ENCODE assay signal across 34 mouse cellular contexts in genomic region chr14:79214660-79215249, GRCm38 (mm10). TPM values are rescaled to one million over a fixed set of nuclear protein-coding genes. Genes with fewer than 3 reads are reported as not detected.
A peak's percentile ranks its signal among the peaks of the same experiment; 100 is the strongest.
DNase-seq lines count a peak whose midpoint lies in the region; ATAC-seq and TF ChIP-seq lines count a peak whose summit lies in the region.
"Had no signal": no experiment of that assay in that cellular context is flagged by ENCODE, and none has a peak within 500 bp of the region (broad histone marks: within the 10 kb centered on the region; RNA-seq: fewer than 3 reads in every experiment).

No protein-coding gene starts in this region.

- peak; percentile 79 for ATAC-seq in lung, postnatal 0 days
- ATAC-seq in common myeloid progenitor, adult 5-6 weeks (replicated peaks; ENCODE audit: low read depth, poor library complexity, severe bottlenecking) = peak; percentile 58
- peak; percentile 34; the same call in 1 of the 2 replicates for ATAC-seq in megakaryocyte-erythroid progenitor cell, adult 5-6 weeks (replicated peaks; ENCODE audit: low FRiP score, low TSS enrichment, poor library complexity, severe bottlenecking)
- ATAC-seq: midbrain, embryonic 16.5 days; Patski had no signal

- TF ChIP-seq EP300 in lung, postnatal 0 days (IDR thresholded peaks at IDR 0.05) = no peak

- H3K4me2 ChIP-seq in lung, postnatal 0 days (replicated peaks; ENCODE audit: low read depth, low read length) = no peak overlapping the region
- H3K4me2 ChIP-seq: forebrain, embryonic 12.5 days; heart, embryonic 13.5 days; hindbrain, embryonic 12.5 days had no signal

- H3K4me1 ChIP-seq in heart, embryonic 10.5 days = 0 out of 2 replicates have a peak, but pooled peaks cover 12% of the 10 kb centered on the region
- H3K4me1 ChIP-seq in lung, postnatal 0 days (ENCODE audit: insufficient read depth, low read depth, low read length) = no peaks in the 10 kb centered on the region
- H3K4me1 ChIP-seq: forebrain, embryonic 12.5 days; hindbrain, embryonic 12.5 days had no signal

- no peak for TF ChIP-seq CTCF in lung, postnatal 0 days (IDR thresholded peaks at IDR 0.05)

- peaks cover 11% of the 10 kb centered on the region; the same call in 1 of the 2 replicates for H3K27me3 ChIP-seq in heart, embryonic 10.5 days (ENCODE audit: insufficient read depth, poor library complexity, severe bottlenecking)
- no peaks in the 10 kb centered on the region for H3K27me3 ChIP-seq in lung, postnatal 0 days (replicated peaks; ENCODE audit: insufficient read depth, low read length)
- H3K27me3 ChIP-seq: forebrain, embryonic 12.5 days; hindbrain, embryonic 12.5 days; Patski had no signal

- H3K27ac ChIP-seq in heart, embryonic 10.5 days = no peak overlapping the region; the same call in 1 of the 2 replicates
- peak overlapping the region; percentile 44; the same call in 1 of the 2 replicates for H3K27ac ChIP-seq in lung, postnatal 0 days (ENCODE audit: low read length)
- H3K27ac ChIP-seq: forebrain, embryonic 12.5 days; heart, embryonic 13.5 days; hindbrain, embryonic 12.5 days; left cerebral cortex, adult 2 months; midbrain, embryonic 10.5 days had no signal

- DNase-seq in heart, adult 11 months = peak; percentile 76
- DNase-seq in heart, embryonic 10.5 days (ENCODE audit: low spot score) = no peak
- DNase-seq in lung, postnatal 0 days (ENCODE audit: low spot score) = peak; percentile 48
- no peak for DNase-seq in lung, postnatal 36 days
- DNase-seq in natural killer cell, adult 2 months (ENCODE audit: low spot score in 2 of 2) = no peak
- DNase-seq in B cell, adult 2 months = no peak
- DNase-seq: cerebellum, adult 11-12 months; heart, postnatal 14 days; kidney, adult 18-20 months; layer of hippocampus, adult 9-11 months; left cerebral cortex, postnatal 4 days; right cerebral cortex, postnatal 14 days; spleen, adult 18-20 months had no signal

- no peaks in the 10 kb centered on the region for H3K9me3 ChIP-seq in heart, embryonic 10.5 days
- H3K9me3 ChIP-seq in lung, postnatal 0 days (ENCODE audit: low read length) = no peaks in the 10 kb centered on the region
- H3K9me3 ChIP-seq: forebrain, embryonic 12.5 days; G1E; heart, embryonic 13.5 days; hindbrain, embryonic 12.5 days; midbrain, embryonic 10.5 days had no signal

- WGBS in heart, embryonic 10.5 days = 63% methylated on average over 8 of the region's 8 CpGs
- 52% methylated on average over 8 of the region's 8 CpGs for WGBS in lung, postnatal 0 days

- no peak overlapping the region for H3K9ac ChIP-seq in lung, postnatal 0 days (replicated peaks; ENCODE audit: low read depth)
- H3K9ac ChIP-seq: forebrain, embryonic 12.5 days; heart, embryonic 13.5 days; hindbrain, embryonic 12.5 days had no signal

- H3K4me3 ChIP-seq in heart, embryonic 10.5 days = no peak overlapping the region
- no peak overlapping the region for H3K4me3 ChIP-seq in lung, postnatal 0 days (ENCODE audit: low read depth, low read length)
- H3K4me3 ChIP-seq: forebrain, embryonic 12.5 days; heart, embryonic 13.5 days; hindbrain, embryonic 12.5 days; left cerebral cortex, adult 2 months; midbrain, embryonic 10.5 days had no signal

- H3K36me3 ChIP-seq in heart, embryonic 10.5 days = no peaks in the 10 kb centered on the region
- no peaks in the 10 kb centered on the region for H3K36me3 ChIP-seq in lung, postnatal 0 days (ENCODE audit: insufficient read depth, low read length)
- H3K36me3 ChIP-seq: forebrain, embryonic 12.5 days; G1E; heart, embryonic 13.5 days; hindbrain, embryonic 12.5 days; midbrain, embryonic 10.5 days had no signal

RNA-seq across cellular contexts. Expression of gene Zfp957, which starts 32.4 kb away (rescaled TPM):
- 0.06 TPM in 1 of 2 replicates, not detected in the other for polyA plus RNA-seq in heart, embryonic 10.5 days (2016; fragmentation: Nextera tagmentation; extraction: Ambion mirVana)
- not detected in 2 replicates for polyA plus RNA-seq in lung, postnatal 0 days (2015; fragmentation: Nextera tagmentation; extraction: Ambion mirVana)
- total RNA-seq in common myeloid progenitor, adult 5-6 weeks (2017) = not detected in 2 replicates
- not detected in 2 replicates for total RNA-seq in megakaryocyte-erythroid progenitor cell, adult 5-6 weeks (2014; fragmentation: Nextera tagmentation)
- not detected in 2 replicates for total RNA-seq in megakaryocyte-erythroid progenitor cell, adult 5-6 weeks (2017)
- total RNA-seq: adrenal gland, adult 18-20 months; CH12.LX; G1E; gastrocnemius, adult 8-10 months; heart, postnatal 14 days; left cerebral cortex, adult 2 months; left cerebral cortex, postnatal 4 days; liver, adult 2 months; neutrophil, adult 5-6 weeks had no signal
- polyA plus RNA-seq: embryonic facial prominence, embryonic 11.5 days; forebrain, embryonic 12.5 days; frontal cortex, adult 2 months; G1E; gonadal fat pad, adult 2 months; heart, embryonic 13.5 days; kidney, embryonic 16.5 days; large intestine, adult 2 months; liver, adult 2 months; liver, embryonic 16.5 days; midbrain, embryonic 10.5 days; midbrain, embryonic 16.5 days had no signal

Comparison
In these comparisons a context has a peak if more than half of its experiments do, and no peak if none do; other contexts are left out.
1. DNase-seq: peak in heart, adult 11 months (single experiment) and lung, postnatal 0 days (single experiment); none in heart, embryonic 10.5 days (single experiment), lung, postnatal 36 days (single experiment), natural killer cell, adult 2 months (0 of 2) and B cell, adult 2 months (0 of 2).
2. Peak in every context shown above with its lines, with median percentiles within 50 percentile points of each other: ATAC-seq.